Mouse (Mus musculus): ENCODE results near the gene Olfr464. TPM values are rescaled to one million over a fixed set of nuclear protein-coding genes. Genes with fewer than 3 reads are reported as not detected.
"Not testable (repeated sequence)": the region's sequence is repeated elsewhere in the genome, so short reads cannot be mapped to it uniquely, and the experiment has no call there.

Gene Olfr464
- polyA plus RNA-seq, 1 experiment from 2014 or later: not detected

DNA sequence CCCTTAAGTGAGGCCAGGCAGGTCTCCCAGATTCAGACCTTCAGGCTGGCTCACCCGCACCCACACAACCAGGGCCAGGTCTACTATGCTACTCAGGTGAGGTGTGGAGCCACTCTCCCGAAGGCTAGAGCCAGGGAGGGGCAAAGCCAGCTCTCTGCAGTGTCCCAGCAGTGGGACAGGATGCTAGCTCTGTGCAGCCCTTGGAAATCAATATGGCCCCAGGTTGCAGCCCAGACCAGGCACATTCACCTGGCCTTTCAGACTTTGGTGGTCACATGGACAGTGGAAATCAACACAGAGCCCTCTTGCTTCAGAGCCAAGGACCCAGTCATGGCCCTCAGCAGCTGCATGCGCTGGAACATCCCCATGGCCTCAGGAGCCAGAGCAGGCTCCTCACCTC, 16.4 kb downstream of the Olfr464 start:
- H3K27ac ChIP-seq: no peak overlapping the region
- H3K36me3 ChIP-seq: no peaks in the 10 kb centered on the region
- peaks cover 5% of the 10 kb centered on the region; the same call in 1 of the 2 replicates for H3K27me3 ChIP-seq (ENCODE audit: insufficient read depth, poor library complexity, severe bottlenecking)
- H3K4me1 ChIP-seq: no peaks in the 10 kb centered on the region
- DNase-seq (ENCODE audit: low spot score): peak; percentile 58
- H3K9me3 ChIP-seq: no peaks in the 10 kb centered on the region
- H3K4me3 ChIP-seq: no peak overlapping the region
- 66% methylated on average over 3 of the region's 3 CpGs for WGBS

DNA sequence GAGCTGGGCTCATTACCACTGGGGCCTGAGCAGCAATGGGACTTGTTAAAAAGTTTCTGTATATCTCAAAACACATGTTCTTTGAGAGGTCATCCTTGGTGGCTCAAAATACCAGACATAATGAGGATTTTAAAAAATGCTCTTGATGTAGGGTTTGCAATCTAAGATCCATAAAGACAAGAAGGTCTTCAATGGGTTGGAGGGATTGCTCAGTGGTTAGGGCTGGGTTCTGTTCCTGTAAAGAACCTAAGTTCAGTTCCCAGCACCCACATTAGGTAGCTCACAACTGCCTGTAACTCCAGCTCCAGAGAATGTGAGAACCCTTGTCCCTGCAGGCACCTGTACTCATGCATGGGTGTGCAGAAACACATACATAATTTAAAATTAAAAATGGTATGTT, 23.5 kb downstream of the Olfr464 start, which contains the start of gene Olfr463:
Olfr463 (minus strand) TSS at position 101 of the 400 bp plus-strand sequence.
- H3K9me3 ChIP-seq: no peaks in the 10 kb centered on the region

DNA sequence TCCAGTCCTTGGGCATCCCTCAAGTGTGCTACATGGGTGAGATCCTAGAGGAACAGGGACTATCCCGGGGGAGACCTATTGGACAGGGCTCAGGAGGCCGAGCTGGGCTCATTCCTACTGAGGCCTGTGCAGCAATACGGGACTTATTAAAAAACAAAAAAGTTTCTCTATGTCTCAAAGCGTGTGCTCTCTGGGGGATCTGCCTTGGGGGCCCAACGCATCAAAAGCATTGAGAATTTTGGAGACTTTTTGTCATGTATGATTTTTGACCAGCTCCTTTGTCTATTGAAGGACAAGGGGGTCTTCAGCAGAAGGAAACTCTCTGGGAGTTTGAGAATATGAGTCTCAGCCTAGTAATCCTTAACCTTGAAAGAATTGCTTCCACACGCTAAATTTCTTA, 28.6 kb downstream of the Olfr464 start, which contains the start of gene Olfr462:
Olfr462 (minus strand) TSS at position 101 of the 400 bp plus-strand sequence.
- H3K36me3 ChIP-seq: no peaks in the 10 kb centered on the region
- DNase-seq (ENCODE audit: low spot score): no peak
- 82% methylated on average over 6 of the region's 6 CpGs for WGBS

More for the DNA sequence above, 23.5 kb downstream of the Olfr464 start, which contains the start of gene Olfr463:
- Histone ChIP-seq H3K36me3 (no peaks in the 10 kb centered on the region), H3K4me3 (no peak within 1 kb of the TSS), H3K4me1 (no peaks in the 10 kb centered on the region), H3K27me3 (ENCODE audit: insufficient read depth, poor library complexity, severe bottlenecking) (peaks cover 5% of the 10 kb centered on the region; the same call in 1 of the 2 replicates), H3K27ac (no peak within 1 kb of the TSS)
- DNase-seq (ENCODE audit: low spot score): no peak

DNA sequence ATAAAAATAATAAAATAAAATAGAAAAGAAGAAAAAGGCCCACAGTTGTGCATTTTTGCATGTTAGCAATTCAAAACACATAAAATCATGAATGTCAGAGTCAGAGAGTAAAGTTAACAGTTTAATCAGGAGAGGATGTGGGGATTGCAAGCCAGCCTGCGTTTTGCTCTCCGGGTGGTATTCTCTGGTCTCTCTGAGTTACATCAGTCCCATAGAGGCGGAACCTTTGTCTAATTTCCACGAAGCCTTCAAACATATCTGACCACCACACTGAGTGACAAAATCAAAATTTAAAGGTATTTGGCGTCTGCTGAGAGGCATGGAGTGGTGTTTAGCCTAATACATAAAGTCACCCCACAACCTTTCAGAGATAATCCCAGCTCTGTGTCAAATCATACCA, 35.9 kb downstream of the Olfr464 start:
- H3K36me3 ChIP-seq: no peaks in the 10 kb centered on the region
- H3K9me3 ChIP-seq: no peaks in the 10 kb centered on the region
- H3K27ac ChIP-seq: no peak overlapping the region
- WGBS: 61% methylated on average over 5 of the region's 5 CpGs
- H3K4me3 ChIP-seq: no peak overlapping the region
- H3K4me1 ChIP-seq: no peaks in the 10 kb centered on the region
- H3K27me3 ChIP-seq (ENCODE audit: insufficient read depth, poor library complexity, severe bottlenecking): peaks cover 12% of the 10 kb centered on the region; the same call in 1 of the 2 replicates
- DNase-seq (ENCODE audit: low spot score): no peak

More for the DNA sequence above, 28.6 kb downstream of the Olfr464 start, which contains the start of gene Olfr462:
- no peaks in the 10 kb centered on the region for H3K4me1 ChIP-seq
- no peak within 1 kb of the TSS for H3K27ac ChIP-seq
- H3K27me3 ChIP-seq (ENCODE audit: insufficient read depth, poor library complexity, severe bottlenecking): no peaks in the 10 kb centered on the region
- H3K9me3 ChIP-seq: no peaks in the 10 kb centered on the region
- H3K4me3 ChIP-seq: no peak within 1 kb of the TSS

DNA sequence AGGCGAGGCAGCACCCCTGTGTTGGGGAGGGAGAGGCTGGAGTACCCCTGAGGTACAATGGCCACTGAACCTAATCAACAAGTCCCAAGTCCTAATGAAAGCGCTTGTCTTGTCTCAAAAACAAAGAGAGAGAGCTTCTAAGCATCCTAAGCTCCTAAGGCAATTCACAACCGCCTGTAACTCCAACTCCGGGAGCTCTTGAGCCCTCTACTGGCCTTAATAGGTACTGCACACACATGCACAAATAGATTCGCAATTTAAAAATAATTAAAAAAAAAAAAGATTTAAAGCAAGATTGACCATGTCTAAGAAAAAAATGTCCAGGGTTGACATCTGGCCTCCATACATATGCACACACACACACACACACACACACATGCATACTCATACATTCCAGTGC, 37.3 kb downstream of the Olfr464 start:
- no peak overlapping the region for H3K4me3 ChIP-seq
- DNase-seq (ENCODE audit: low spot score): no peak
- H3K27me3 ChIP-seq (ENCODE audit: insufficient read depth, poor library complexity, severe bottlenecking): peaks cover 12% of the 10 kb centered on the region; the same call in 1 of the 2 replicates
- H3K27ac ChIP-seq: no peak overlapping the region
- H3K36me3 ChIP-seq: no peaks in the 10 kb centered on the region
- WGBS: 36% methylated on average over 5 of the region's 5 CpGs
- H3K4me1 ChIP-seq: no peaks in the 10 kb centered on the region
- no peaks in the 10 kb centered on the region for H3K9me3 ChIP-seq

DNA sequence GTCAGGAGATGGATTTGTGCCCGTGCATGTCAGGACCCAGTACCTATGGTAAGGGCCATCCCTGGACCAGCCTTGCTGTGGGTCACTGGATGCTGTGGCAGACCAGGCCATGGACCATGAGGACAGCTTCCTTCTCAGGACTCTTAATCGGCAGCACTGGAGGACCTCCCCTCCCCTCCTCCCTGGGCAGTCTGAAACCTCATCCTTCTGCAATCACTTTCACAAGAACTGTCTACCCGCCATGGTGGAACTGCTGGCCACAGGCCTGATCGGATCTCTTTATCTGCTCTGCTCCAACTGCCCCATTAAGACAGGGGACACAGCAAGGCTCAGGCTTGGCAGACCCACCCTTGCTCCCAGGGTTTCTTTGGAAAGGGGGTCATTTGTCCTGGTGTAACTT, 39.1 kb downstream of the Olfr464 start:
- no peak for DNase-seq (ENCODE audit: low spot score)
- Histone ChIP-seq H3K27ac (no peak overlapping the region), H3K4me3 (no peak overlapping the region), H3K9me3 (no peaks in the 10 kb centered on the region), H3K4me1 (no peaks in the 10 kb centered on the region), H3K36me3 (no peaks in the 10 kb centered on the region), H3K27me3 (ENCODE audit: insufficient read depth, poor library complexity, severe bottlenecking) (peaks cover 22% of the 10 kb centered on the region)
- 59% methylated on average over 4 of the region's 4 CpGs for WGBS

DNA sequence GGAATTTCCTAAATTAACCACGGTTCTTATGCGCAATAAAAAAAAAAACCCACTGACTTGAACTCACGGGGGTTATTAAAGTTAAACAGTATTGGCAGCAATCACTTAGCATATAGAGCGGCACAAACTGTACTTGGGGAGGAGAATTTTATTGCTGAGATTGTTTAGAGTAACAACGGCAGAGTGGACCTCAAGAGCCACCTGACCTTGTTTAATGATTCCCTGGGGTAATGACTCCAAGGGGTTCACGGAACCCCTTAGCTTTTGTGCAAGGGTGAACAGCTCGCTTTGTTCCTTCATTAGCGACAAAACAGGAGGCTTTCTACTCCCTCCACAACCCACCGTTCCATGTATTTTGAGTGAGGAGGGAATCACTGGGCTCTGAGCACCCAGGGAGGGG, 40.9 kb downstream of the Olfr464 start:
- Histone ChIP-seq H3K27ac (no peak overlapping the region), H3K4me1 (no peaks in the 10 kb centered on the region), H3K9me3 (no peaks in the 10 kb centered on the region), H3K4me3 (no peak overlapping the region), H3K27me3 (ENCODE audit: insufficient read depth, poor library complexity, severe bottlenecking) (peaks cover 22% of the 10 kb centered on the region), H3K36me3 (no peaks in the 10 kb centered on the region)
- DNase-seq (ENCODE audit: low spot score): no peak
- WGBS: 82% methylated on average over 9 of the region's 9 CpGs

DNA sequence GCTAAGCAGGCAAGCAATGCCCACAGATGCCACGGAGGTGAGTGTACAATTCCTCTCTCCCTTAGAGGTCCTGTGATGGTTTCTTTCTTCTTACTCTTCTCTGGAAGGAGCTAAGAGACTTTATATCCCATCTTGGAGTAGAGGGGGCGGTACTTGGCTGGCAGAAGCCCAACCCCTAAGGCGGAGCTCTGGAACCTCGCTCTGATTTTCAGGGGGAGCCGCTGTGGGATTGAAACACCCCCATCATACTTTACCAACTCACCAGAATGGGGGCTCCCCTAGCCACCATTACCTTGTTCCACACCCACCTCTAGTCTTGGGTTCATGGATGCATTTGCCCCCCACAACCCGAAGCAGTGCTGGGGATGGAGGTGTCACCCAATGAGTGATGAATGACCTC, 45.3 kb downstream of the Olfr464 start, which contains the start of gene Epx:
Epx (minus strand) TSS at position 101 of the 400 bp plus-strand sequence.
- no peaks in the 10 kb centered on the region for H3K9me3 ChIP-seq
- no peak within 1 kb of the TSS for H3K4me3 ChIP-seq
- WGBS: 78% methylated on average over 6 of the region's 6 CpGs
- no peak within 1 kb of the TSS for H3K27ac ChIP-seq
- no peak for DNase-seq (ENCODE audit: low spot score)
- 0 out of 2 replicates have a peak, but pooled peaks cover 4% of the 10 kb centered on the region for H3K4me1 ChIP-seq
- peaks cover 48% of the 10 kb centered on the region for H3K27me3 ChIP-seq (ENCODE audit: insufficient read depth, poor library complexity, severe bottlenecking)
- no peaks in the 10 kb centered on the region for H3K36me3 ChIP-seq

DNA sequence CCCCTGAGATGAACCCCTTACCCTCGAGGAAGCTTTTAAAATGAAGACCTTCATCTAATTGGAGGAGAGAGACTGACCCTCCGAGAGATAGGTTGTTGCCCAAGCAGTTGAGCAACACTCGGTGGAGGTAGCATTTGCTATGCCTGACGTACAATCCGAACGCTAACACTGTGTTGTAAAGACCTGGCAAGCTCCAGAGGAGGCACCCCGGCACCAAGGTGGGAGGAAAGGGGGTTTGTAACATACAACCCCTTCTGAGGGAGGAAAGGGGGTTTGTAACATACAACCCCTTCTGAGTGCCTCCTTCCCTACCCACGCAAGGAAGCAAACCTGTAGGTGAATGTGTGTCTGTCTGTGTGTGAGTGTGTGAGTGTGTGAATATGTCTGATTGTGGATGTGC, 49.0 kb downstream of the Olfr464 start:
- WGBS: 51% methylated on average over 8 of the region's 8 CpGs
- no peak overlapping the region for H3K27ac ChIP-seq
- peaks cover 39% of the 10 kb centered on the region for H3K27me3 ChIP-seq (ENCODE audit: insufficient read depth, poor library complexity, severe bottlenecking)
- 0 out of 2 replicates have a peak, but pooled peaks cover 4% of the 10 kb centered on the region for H3K4me1 ChIP-seq
- no peak for DNase-seq (ENCODE audit: low spot score)
- no peaks in the 10 kb centered on the region for H3K36me3 ChIP-seq
- no peaks in the 10 kb centered on the region for H3K9me3 ChIP-seq
- no peak overlapping the region for H3K4me3 ChIP-seq

DNA sequence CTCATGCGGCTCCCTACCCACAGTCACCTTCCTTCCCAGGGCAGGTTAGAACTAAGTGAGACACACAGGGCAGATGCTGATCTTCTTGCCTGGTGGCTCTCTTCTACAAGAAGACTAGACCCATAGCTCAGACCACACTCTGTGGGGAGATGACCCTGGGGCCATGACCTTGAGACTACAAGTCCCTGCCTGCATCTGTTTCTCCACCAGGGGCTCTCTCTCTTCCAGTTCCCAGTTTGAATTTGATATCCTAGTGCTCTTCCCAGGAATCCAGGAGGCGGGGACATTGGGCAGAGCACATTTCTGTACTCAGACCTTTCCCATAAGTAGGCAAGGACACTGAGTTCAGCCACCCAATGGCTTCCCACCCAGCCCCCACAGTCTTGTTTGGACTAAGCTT, 50.7 kb downstream of the Olfr464 start:
- Histone ChIP-seq H3K4me1 (0 out of 2 replicates have a peak, but pooled peaks cover 4% of the 10 kb centered on the region), H3K36me3 (no peaks in the 10 kb centered on the region), H3K27me3 (ENCODE audit: insufficient read depth, poor library complexity, severe bottlenecking) (peaks cover 34% of the 10 kb centered on the region), H3K9me3 (no peaks in the 10 kb centered on the region), H3K4me3 (no peak overlapping the region), H3K27ac (no peak overlapping the region)
- WGBS: 71% methylated on average over 2 of the region's 2 CpGs
- DNase-seq (ENCODE audit: low spot score): no peak

DNA sequence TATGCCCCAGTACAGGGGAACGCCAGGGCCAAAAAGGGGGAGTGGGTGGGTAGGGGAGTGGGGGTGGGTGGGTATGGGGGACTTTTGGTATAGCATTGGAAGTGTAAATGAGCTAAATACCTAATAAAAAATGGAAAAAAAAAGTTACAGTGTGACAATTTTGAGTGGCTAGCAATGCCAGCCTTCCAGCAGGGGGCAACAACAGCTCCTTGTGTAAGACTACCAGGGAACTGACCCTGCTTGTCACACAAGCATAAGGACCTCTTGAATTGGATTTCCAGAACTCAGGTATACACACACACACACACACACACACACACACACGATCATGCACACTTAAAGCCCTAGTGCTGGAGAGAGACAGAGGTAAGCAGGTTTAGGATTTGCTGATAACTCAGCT, 53.9 kb downstream of the Olfr464 start:
- not testable (repeated sequence) for H3K27ac ChIP-seq; H3K9me3 ChIP-seq; H3K27me3 ChIP-seq (ENCODE audit: insufficient read depth, poor library complexity, severe bottlenecking); H3K4me1 ChIP-seq; H3K4me3 ChIP-seq; DNase-seq (ENCODE audit: low spot score)
- H3K36me3 ChIP-seq: peaks cover 10% of the 10 kb centered on the region
- WGBS: 76% methylated on average over 1 of the region's 2 CpGs
